Mouse (Mus musculus): Measurements from ENCODE around the gene Magi3. TPM values are rescaled to one million over a fixed set of nuclear protein-coding genes. Genes with fewer than 3 reads are reported as not detected.
A peak's percentile ranks its signal among the peaks of the same experiment; 100 is the strongest.

The Magi3 gene
- total RNA-seq, 2 experiments from 2014 or later, result 16.7 to 18.6 TPM

GRCm38 (mm10) chr3:104026938-104027337 is 193.2 kb downstream of the Magi3 start:
- DNase-seq, result peak; percentile 50

GRCm38 (mm10) chr3:104020101-104020500 is 200.1 kb downstream of the Magi3 start:
- DNase-seq, result no peak

GRCm38 (mm10) chr3:104019453-104019852 is 200.7 kb downstream of the Magi3 start:
- no peak for DNase-seq

- DNase-seq, result no peak
Measured at GRCm38 (mm10) chr3:104017931-104018330, 202.2 kb downstream of the Magi3 start.

GRCm38 (mm10) chr3:104011972-104012371 is 208.2 kb downstream of the Magi3 start:
- no peak for DNase-seq

- DNase-seq, result no peak
Measured at GRCm38 (mm10) chr3:104009924-104010662, 210.1 kb downstream of the Magi3 start.

- peak; percentile 54 for DNase-seq
Measured at GRCm38 (mm10) chr3:104007479-104007878, 212.7 kb downstream of the Magi3 start.

- DNase-seq, result no peak
Measured at GRCm38 (mm10) chr3:104006896-104007466, 213.2 kb downstream of the Magi3 start.

GRCm38 (mm10) chr3:103998724-103999123 is 221.4 kb downstream of the Magi3 start:
- no peak for DNase-seq

- no peak for DNase-seq
Measured at GRCm38 (mm10) chr3:103991271-103991670, 228.9 kb downstream of the Magi3 start.

- no peak for DNase-seq
Measured at GRCm38 (mm10) chr3:103989352-103989751, 230.8 kb downstream of the Magi3 start.

GRCm38 (mm10) chr3:103987831-103988432 is 232.2 kb downstream of the Magi3 start:
- no peak for DNase-seq

- DNase-seq, result no peak
Measured at GRCm38 (mm10) chr3:103985194-103985593, 235.0 kb downstream of the Magi3 start.

GRCm38 (mm10) chr3:103984556-103984955 is 235.6 kb downstream of the Magi3 start:
- DNase-seq, result no peak

- DNase-seq, result no peak
Measured at GRCm38 (mm10) chr3:103971157-103971556, 249.0 kb downstream of the Magi3 start.

- DNase-seq, result no peak
Measured at GRCm38 (mm10) chr3:103968701-103969100, 251.5 kb downstream of the Magi3 start.

- peak; percentile 92 for DNase-seq
Measured at GRCm38 (mm10) chr3:103967861-103968691, 252.1 kb downstream of the Magi3 start, which contains the start of gene Phtf1. TSS of gene Phtf1 (plus strand) at chr3:103968110.

- no peak for DNase-seq
Measured at GRCm38 (mm10) chr3:103967231-103967630, 252.9 kb downstream of the Magi3 start.
